Mouse (Mus musculus): ENCODE measurements around the gene Ccdc137. TPM values are rescaled to one million over a fixed set of nuclear protein-coding genes. Genes with fewer than 3 reads are reported as not detected.

Gene Ccdc137
- total RNA-seq, 2 experiments from 2014 or later, result 23.1 TPM

DNA sequence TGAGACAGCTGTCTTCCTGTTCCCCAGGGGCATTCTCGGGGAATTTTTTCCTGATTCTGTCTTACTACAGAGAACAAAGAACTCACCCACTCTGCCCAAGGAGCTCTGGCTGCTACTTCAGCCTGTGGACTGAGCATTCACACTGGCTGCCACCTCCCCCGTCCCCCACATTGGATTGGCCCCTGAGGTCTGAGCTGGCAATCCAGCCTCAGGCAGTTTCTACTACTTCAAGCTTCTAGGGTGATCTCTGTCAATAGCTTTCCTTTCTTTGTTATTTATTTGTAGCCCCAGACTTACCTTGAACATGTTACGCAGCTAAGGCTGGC lies 34.9 kb downstream of the Ccdc137 start:
- intact Hi-C loops (cut with DNase I), result no loop called here
- no peak for DNase-seq (ENCODE audit: low spot score in 2 of 2)

DNA sequence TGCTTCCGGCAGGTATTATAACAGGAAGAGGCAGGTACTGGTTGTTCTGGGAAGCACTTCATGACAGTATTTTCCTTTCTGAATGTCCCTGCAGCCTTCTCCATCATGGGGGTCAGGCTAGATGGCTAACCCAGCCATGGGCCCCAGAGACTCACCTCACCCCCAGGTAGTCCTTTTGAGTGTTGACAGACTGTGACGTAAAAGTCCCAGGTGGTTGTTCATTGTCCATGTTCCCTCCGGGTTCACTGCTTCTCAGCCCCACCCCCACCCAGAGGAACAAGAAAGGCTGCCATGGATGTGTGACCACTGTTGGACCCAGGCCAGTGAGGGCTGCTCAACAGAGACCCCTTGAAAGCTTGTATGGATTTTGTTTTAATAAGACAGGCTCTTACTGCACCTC lies 35.4 kb downstream of the Ccdc137 start:
- intact Hi-C loops (cut with DNase I), result no loop called here
- no peak for DNase-seq (ENCODE audit: low spot score in 2 of 2)

DNA sequence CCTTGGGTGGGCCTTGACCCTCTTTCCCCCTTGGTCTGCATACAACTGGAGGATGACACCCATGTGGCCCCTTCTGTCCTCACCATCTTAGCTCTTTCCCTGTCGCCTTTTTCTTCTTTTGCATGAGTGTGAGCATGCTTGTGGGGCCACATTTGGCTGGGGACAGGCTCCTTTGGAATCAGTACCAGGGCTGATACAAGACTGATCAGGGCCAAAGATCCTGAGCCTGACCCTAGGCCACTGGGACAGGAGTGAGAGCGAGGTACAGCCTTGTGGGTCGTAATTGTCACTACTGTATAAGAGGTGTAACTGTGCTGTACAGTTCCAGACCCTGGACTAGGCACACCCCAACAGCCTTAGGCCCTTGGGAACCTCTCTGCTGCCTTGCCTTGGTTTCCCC lies 36.0 kb downstream of the Ccdc137 start:
- DNase-seq (ENCODE audit: low spot score in 2 of 2), result no peak
- intact Hi-C loops (cut with DNase I), result no loop called here

DNA sequence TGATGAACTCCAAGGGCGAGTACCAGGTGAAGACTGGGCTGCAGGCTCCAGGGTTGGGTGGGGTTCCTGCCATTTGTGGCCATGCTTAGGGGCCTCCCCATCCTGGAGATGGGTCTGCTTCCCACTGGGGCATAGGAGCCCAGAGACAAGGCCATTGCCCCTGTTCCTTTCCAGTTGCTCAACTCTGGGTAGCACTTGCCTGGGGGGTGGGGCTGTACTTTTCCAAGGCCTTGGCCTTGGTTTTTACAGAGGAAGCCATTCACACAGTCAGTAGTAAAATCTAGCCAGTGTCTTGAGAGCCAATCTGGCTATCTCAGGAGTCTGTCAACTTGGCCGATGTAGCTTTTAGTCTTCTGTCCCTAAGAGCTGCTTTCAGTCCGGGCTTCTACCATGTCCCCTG lies 39.5 kb downstream of the Ccdc137 start:
- intact Hi-C loops (cut with DNase I), result no loop called here
- DNase-seq (ENCODE audit: low spot score in 2 of 2), result no peak

DNA sequence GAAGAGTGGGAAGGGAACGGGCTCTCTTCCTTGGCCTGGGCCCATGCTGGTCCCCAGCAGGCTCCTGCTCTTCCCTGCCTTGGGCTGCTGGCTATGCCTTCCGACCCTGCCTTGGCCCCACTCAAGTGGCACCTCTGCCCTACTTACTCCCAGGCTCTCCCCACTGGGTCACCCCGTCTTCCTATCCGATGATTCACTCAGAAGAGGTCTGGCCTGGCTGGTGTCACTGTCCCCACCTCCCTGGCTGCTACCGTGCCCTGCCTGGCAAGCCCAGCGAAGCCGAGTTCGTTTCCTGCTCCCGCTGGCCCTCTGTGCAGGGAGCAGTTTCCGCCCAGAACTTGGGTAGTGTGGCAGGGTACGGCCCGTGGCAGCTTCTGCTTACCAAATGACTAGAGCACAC lies 40.3 kb downstream of the Ccdc137 start:
- no peak for DNase-seq (ENCODE audit: low spot score in 2 of 2)
- intact Hi-C loops (cut with DNase I), result no loop called here

DNA sequence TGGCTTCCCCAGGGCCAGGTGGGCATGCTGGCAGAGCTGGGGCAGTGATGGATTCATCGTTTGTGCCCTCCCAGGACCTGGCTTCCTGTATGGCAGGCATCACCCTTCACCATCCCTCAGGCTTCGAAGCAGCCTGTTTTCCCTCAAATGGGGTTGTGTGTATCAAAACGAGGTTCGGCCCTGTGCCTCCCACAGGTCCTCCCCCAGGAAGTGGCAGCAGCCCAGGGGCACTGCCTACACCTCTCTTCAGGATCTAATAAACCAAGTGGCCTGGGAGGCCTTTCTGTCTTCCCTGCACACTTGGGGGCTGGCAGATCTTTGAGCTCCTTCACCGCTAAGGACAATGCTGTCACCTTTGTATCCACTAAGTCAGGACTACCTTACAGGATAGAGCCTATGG lies 41.0 kb downstream of the Ccdc137 start:
- intact Hi-C loops (cut with DNase I), result no loop called here
- DNase-seq (ENCODE audit: low spot score in 2 of 2), result no peak

DNA sequence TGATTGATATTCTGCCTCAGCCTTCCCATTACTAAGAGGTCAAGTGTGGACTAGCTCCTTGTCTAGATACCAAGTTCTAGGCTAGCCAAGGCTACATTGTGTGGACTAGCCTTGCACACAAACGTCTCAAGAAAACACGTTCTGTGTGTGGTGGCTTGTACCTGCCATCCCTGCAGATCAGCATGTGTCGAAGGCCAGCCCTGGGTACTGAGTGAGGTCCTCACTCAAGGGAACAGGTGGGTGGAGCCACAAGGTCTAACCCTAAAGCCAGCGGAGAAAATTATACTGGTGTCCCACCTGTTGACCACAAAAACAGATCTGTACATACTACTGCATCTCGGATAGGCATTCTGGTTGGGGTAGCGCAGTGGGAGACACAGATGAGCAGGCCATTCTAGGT lies 42.0 kb downstream of the Ccdc137 start:
- intact Hi-C loops (cut with DNase I), result no loop called here
- no peak for DNase-seq (ENCODE audit: low spot score in 2 of 2)

DNA sequence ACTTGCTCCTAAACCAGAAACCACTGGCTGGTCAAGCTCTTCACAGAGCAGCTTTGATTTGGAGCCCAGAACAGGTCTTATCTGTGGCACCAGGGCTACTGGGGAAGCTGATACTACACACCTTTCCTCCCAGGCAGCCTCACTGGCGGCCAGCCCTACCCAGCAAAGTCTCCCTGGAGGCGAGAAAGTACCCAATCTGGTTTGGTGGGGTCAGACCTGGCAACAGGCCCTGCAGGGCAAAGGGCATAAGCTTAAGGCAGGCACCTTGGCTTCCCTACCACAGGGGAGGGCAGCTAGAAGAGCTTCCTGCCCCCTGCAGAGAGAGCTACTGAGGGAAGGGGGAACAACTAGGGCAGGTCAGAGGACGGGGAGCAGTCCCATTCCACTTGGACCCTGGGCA lies 42.4 kb downstream of the Ccdc137 start:
- DNase-seq (ENCODE audit: low spot score in 2 of 2), result no peak
- intact Hi-C loops (cut with DNase I), result no loop called here

DNA sequence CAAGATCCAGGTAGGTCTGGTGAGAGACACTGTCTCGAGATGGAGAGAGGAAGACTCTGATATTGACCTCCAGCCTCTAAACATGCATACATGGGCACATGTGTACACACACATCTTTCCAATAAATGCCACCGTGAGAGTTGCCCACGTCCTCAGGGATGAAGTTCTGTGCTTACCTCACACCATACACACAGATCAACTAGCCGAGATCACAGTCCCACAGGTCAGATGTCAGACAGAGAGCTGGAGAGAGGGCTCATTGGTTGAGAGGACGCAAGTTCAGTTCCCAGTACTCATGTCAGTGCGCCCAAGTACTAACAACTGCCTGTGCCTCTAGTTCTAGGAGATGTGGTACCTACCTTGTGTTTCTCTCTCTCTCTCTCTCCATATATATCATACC lies 43.1 kb downstream of the Ccdc137 start:
- intact Hi-C loops (cut with DNase I), result no loop called here
- no peak for DNase-seq (ENCODE audit: low spot score in 2 of 2)

DNA sequence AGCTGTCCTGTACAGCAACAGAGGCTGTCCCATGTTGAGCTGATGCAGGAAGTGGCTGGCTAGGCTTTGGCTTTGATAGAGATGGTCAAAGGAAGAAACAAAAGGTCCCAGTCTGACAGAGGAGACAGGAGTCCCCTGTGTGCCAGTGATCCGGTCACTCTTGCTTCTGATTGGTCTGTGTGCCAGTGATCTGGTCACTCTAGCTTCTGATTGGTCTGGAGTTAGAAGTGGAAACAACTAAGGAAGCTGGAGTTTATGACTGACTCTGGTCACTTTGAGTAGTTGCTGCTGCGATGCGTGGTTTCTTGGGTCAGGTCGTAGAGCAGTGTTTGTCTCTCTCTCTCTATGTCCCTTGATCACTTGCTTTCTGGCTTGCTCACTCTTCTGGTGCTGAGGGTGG lies 43.8 kb downstream of the Ccdc137 start:
- no peak for DNase-seq (ENCODE audit: low spot score in 2 of 2)
- intact Hi-C loops (cut with DNase I), result no loop called here

DNA sequence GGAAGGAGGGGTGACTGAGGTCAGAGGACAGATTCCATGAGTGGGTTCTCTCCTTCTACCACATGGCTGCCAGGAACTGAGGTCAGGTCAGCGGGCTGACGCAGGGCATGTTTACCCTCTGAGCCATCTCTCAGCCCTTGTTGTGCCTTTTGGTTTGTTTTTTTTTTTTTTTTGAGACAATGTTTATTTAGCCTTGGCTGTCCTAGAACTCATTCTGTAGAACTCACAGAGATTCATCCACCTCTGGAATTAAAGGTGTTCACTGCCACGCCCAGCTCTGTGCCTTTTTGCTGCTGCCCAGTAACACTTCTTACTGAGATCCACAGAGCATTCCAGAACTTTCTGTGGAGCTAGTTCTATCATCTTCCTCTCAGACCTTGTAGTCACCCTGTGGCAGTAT lies 47.7 kb downstream of the Ccdc137 start:
- intact Hi-C loops (cut with DNase I), result no loop called here
- DNase-seq (ENCODE audit: low spot score in 2 of 2), result no peak

DNA sequence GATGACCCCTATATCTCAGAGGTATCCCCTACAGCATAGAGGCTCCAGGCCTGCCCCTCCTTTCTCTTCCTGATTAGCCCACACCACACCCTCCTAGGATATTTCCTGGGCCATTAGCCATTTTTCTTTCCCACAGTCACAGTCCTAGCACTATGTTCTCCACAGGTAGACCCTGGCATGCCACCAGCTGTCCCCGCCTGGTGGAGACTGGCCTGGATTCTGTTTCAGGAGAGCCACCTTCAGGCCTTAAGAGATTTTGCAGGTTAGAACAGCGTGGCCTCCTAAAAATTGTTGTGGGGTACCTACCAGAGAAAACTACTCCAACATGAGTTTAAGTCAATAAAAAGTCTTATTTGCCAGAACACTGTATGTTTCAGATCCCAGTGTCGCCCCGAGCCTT lies 49.0 kb downstream of the Ccdc137 start:
- DNase-seq (ENCODE audit: low spot score in 2 of 2), result no peak
- intact Hi-C loops (cut with DNase I), result no loop called here

DNA sequence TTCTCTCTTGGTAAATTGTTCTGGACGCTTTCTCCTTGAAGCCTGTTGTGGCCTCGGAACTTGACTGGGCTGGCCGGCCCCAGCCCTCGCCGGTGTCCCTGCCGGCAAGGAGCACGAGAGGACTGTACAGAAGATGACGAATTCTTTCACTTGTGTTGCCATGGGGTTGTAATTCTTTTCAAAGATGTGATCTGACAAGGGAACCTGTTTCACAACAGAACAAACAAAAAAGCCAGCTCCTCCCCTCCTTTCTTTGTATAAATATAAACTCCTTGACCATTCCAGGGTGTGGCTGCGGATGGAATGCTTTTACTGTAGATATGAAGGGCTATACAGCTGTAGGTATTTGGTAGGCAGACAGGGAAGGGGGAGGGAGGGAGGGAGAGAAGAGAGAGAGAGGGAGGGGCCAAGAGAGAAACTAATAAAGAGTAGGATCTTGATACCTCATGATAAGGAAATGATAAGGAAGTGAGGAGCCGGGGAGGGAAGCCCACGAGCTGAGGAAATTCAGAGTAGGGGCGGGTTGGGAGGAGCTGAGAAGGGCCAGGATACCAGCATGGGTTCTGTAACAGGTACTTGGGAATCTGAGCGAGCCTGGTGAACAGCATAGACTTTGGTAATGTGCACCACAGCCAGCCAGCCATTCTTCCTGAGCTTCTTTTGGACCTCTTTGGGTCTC lies 49.8 kb downstream of the Ccdc137 start:
- DNase-seq (ENCODE audit: low spot score in 2 of 2), result no peak
- intact Hi-C loops (cut with DNase I), result no loop called here

DNA sequence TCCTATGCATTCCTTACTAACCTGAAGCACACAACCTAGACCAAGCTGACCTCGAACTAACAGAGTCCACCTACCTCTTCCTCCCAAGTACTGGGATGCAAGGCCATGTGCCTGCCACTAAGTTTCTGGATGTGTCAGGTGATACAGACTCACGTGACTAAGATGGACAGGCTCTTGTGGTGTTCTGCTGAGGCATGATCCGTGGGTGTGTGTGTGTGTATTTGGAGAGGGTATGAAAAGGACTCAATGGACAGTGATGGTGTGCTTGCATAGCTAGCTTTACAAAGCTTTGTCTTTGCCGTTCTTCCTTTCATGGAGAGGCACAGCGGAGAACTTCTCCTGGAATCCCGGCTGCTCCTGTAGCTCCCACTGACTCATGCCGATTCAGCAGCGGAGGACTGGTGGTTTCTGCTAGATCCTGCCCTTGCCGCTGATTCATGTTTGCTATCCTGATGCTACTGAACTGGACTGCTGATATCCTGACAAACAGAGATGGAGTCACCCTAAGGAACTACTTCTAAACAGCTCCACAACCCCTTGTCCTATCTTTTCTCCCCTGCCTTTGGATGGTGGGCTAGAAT lies 50.5 kb downstream of the Ccdc137 start:
- intact Hi-C loops (cut with DNase I), result no loop called here
- DNase-seq (ENCODE audit: low spot score in 2 of 2), result no peak

DNA sequence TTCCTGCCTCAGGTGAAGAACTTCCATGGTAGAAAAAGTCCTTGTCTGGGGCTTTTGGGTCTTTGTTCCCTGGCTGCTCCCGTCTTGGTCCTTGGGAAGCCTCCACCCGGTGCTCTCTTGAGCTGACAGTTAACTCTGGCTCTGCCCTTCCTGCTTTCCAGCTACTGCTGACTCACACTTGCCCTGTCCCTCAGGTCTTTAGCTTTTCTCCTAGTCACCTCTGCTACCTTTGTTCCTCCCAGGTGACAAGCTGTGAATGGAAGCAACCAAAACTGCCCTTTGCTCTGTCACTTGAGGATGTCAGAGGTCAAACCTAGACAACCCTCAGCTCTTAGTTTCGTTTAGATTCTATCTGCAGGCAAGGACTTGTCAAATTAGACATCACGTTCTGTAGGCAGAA lies 52.0 kb downstream of the Ccdc137 start:
- DNase-seq (ENCODE audit: low spot score in 2 of 2), result no peak
- intact Hi-C loops (cut with DNase I), result loop anchor here (10.0 kb wide), 1 partner anchor 265 kb away; no protein-coding TSS in a partner anchor

DNA sequence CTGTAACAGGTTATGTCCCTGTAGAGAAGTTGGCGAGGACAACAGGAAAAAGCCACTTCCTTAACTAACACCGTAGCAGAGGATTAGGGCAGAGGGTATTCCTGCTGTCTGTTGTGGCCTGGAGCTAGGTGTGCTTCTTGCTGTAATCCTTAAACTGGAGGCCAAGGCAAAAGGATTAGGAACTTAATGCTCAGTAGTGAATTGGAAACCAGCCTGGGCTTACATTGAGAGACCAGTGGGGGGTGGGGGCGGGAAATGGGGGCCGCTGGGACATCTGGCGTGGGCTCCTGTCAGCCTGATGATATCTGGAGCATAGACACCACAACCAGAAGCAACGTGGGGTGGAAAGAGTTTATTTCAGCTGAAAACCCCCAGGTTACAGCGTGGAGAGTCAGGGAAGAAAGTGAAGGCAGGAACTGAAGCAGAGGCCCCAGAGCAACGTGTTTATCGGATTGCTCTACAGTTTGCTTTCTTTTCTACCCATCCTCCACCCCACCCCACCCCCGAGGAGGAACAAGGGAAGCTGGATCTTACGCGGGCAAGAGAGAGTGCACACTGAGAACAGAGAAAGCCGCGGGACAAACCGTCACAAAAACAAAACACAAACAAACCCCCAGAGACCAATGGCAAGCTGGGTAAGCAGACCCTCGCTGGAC lies 52.6 kb downstream of the Ccdc137 start:
- no peak for DNase-seq (ENCODE audit: low spot score in 2 of 2)
- intact Hi-C loops (cut with DNase I), result loop anchor here (10.0 kb wide), 1 partner anchor 264 kb away; no protein-coding TSS in a partner anchor

DNA sequence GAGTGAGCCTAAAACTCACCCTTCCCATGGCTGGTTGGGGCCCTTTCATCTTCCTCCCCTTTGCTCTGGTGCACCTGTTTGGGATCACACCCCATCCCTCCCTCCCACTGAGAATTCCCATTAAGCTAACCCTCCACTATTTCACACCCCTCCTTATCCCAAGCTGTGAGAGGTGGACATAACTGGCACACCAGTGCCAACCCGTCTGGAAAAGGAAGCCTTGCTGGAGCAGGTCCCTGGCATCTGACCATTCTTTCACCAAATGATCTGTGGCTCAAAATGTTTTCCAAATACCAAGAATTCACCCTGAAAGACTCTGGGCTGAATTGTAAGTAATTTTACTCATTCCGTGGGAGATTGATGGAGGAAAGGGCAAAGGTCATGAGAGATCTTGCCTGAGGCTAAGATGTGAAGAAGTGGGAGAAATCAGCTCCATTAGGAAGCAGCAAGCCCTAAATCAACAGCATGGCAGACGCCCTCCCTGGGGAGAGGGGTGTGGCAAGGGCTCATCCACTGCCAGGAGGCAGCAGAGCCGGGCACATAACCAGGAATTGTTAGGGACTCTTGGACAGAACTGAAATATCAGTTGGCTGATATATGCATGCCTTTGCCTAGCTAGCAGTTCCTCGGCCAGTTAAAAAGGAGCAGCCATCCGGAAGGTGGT lies 55.0 kb downstream of the Ccdc137 start:
- intact Hi-C loops (cut with DNase I), result loop anchor here (10.0 kb wide), 1 partner anchor 262 kb away; no protein-coding TSS in a partner anchor
- DNase-seq (ENCODE audit: low spot score in 2 of 2), result no peak
